Mouse (Mus musculus) erythroblast, embryonic 14.5 days (primary cell): ENCODE measurements around the gene Cep131.

Experiments
- GATA1 ChIP-seq: IDR thresholded peaks from 2 replicates; pipeline ENCODE4 v1.6.1; 2012; ENCODE audit warnings: low read length, inconsistent platforms, mixed read lengths
- TAL1 ChIP-seq: IDR thresholded peaks from 3 replicates; pipeline ENCODE4 v1.6.1; 2012; ENCODE audit warnings: low read length, inconsistent platforms, mixed read lengths

DNA sequence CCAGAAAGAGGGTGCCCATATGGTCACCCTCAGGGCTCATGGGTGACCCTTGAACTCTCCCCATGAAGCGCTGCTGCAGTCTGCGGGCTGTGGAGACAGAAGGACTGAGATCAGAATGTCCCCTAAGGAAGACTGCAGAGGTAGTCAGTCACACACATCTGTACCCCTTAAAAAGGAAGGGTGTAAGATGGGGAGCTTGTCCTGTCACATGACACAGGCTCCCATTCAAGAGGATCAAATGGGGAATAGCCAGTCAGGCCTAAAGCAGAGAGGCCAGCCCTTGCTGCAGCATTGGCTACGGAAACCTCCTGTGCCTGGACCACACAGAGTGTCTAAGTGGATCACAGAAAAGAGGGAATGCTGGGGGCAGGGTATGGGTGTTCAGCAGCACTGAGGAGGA, 53.2 kb downstream of the Cep131 start:
- no peak for TF ChIP-seq TAL1
- no peak for TF ChIP-seq GATA1
